Mouse (Mus musculus): ENCODE measurements around the gene Unc5c. TPM values are rescaled to one million over a fixed set of nuclear protein-coding genes. Genes with fewer than 3 reads are reported as not detected.

Unc5c gene
- total and polyA plus RNA-seq, 2 experiments from 2014 or later = 29.2 to 106 TPM

- no peak for DNase-seq (ENCODE audit: low spot score)
Observed at GRCm38 (mm10) chr3:141503331-141503730, 38.3 kb downstream of the Unc5c start.

GRCm38 (mm10) chr3:141509772-141510171, 44.8 kb downstream of the Unc5c start:
- Histone ChIP-seq H3K4me1 (ENCODE audit: insufficient read depth, low read length) (no peaks in the 10 kb centered on the region), H3K27me3 (ENCODE audit: insufficient read depth, low read length) (no peaks in the 10 kb centered on the region), H3K36me3 (ENCODE audit: insufficient read depth, low read length) (no peaks in the 10 kb centered on the region), H3K4me3 (ENCODE audit: low read length) (no peak overlapping the region), H3K27ac (no peak overlapping the region), H3K9ac (replicated peaks; ENCODE audit: low read length) (no peak overlapping the region), H3K9me3 (ENCODE audit: low read length) (no peaks in the 10 kb centered on the region), H3K4me2 (ENCODE audit: low read depth, low read length) (no peak overlapping the region)
- TF ChIP-seq CTCF (IDR thresholded peaks at IDR 0.05; ENCODE audit: low read depth) = no peak
- DNase-seq (ENCODE audit: low spot score) (no peak), ATAC-seq (no peak)
- WGBS = 58% methylated on average over 1 of the region's 1 CpGs

More at GRCm38 (mm10) chr3:141503331-141503730, 38.3 kb downstream of the Unc5c start:
- Histone ChIP-seq H3K27ac (no peak overlapping the region), H3K36me3 (ENCODE audit: insufficient read depth, low read length) (no peaks in the 10 kb centered on the region), H3K4me2 (ENCODE audit: low read depth, low read length) (no peak overlapping the region), H3K27me3 (ENCODE audit: insufficient read depth, low read length) (no peaks in the 10 kb centered on the region), H3K9ac (replicated peaks; ENCODE audit: low read length) (no peak overlapping the region), H3K4me1 (ENCODE audit: insufficient read depth, low read length) (no peaks in the 10 kb centered on the region), H3K4me3 (ENCODE audit: low read length) (no peak overlapping the region), H3K9me3 (ENCODE audit: low read length) (no peaks in the 10 kb centered on the region)
- TF ChIP-seq CTCF (IDR thresholded peaks at IDR 0.05; ENCODE audit: low read depth) = no peak
- 87% methylated on average over 3 of the region's 3 CpGs for WGBS
- no peak for ATAC-seq

GRCm38 (mm10) chr3:141511253-141512038, 46.4 kb downstream of the Unc5c start:
- DNase-seq (ENCODE audit: low spot score) (no peak), ATAC-seq (no peak)
- Histone ChIP-seq H3K27ac (no peak overlapping the region), H3K27me3 (ENCODE audit: insufficient read depth, low read length) (no peaks in the 10 kb centered on the region), H3K4me2 (ENCODE audit: low read depth, low read length) (no peak overlapping the region), H3K36me3 (ENCODE audit: insufficient read depth, low read length) (no peaks in the 10 kb centered on the region), H3K4me3 (ENCODE audit: low read length) (no peak overlapping the region), H3K4me1 (ENCODE audit: insufficient read depth, low read length) (no peaks in the 10 kb centered on the region), H3K9me3 (ENCODE audit: low read length) (no peaks in the 10 kb centered on the region), H3K9ac (replicated peaks; ENCODE audit: low read length) (no peak overlapping the region)
- WGBS = 67% methylated on average over 5 of the region's 5 CpGs
- TF ChIP-seq CTCF (IDR thresholded peaks at IDR 0.05; ENCODE audit: low read depth) = no peak

- DNase-seq (ENCODE audit: low spot score) (no peak), ATAC-seq (no peak)
- Histone ChIP-seq H3K4me3 (ENCODE audit: low read length) (no peak overlapping the region), H3K27me3 (ENCODE audit: insufficient read depth, low read length) (no peaks in the 10 kb centered on the region), H3K36me3 (ENCODE audit: insufficient read depth, low read length) (no peaks in the 10 kb centered on the region), H3K9me3 (ENCODE audit: low read length) (no peaks in the 10 kb centered on the region), H3K27ac (no peak overlapping the region), H3K4me2 (ENCODE audit: low read depth, low read length) (no peak overlapping the region), H3K4me1 (ENCODE audit: insufficient read depth, low read length) (no peaks in the 10 kb centered on the region), H3K9ac (replicated peaks; ENCODE audit: low read length) (no peak overlapping the region)
- no peak for TF ChIP-seq CTCF (IDR thresholded peaks at IDR 0.05; ENCODE audit: low read depth)
Observed at GRCm38 (mm10) chr3:141528751-141529150, 63.7 kb downstream of the Unc5c start.

GRCm38 (mm10) chr3:141529599-141529998, 64.6 kb downstream of the Unc5c start:
- Histone ChIP-seq H3K27ac (no peak overlapping the region), H3K9ac (replicated peaks; ENCODE audit: low read length) (no peak overlapping the region), H3K9me3 (ENCODE audit: low read length) (no peaks in the 10 kb centered on the region), H3K27me3 (ENCODE audit: insufficient read depth, low read length) (no peaks in the 10 kb centered on the region), H3K4me3 (ENCODE audit: low read length) (no peak overlapping the region), H3K4me2 (ENCODE audit: low read depth, low read length) (no peak overlapping the region), H3K36me3 (ENCODE audit: insufficient read depth, low read length) (no peaks in the 10 kb centered on the region), H3K4me1 (ENCODE audit: insufficient read depth, low read length) (no peaks in the 10 kb centered on the region)
- no peak for TF ChIP-seq CTCF (IDR thresholded peaks at IDR 0.05; ENCODE audit: low read depth)
- ATAC-seq (no peak), DNase-seq (ENCODE audit: low spot score) (no peak)

GRCm38 (mm10) chr3:141533861-141534260, 68.8 kb downstream of the Unc5c start:
- Histone ChIP-seq H3K9me3 (ENCODE audit: low read length) (no peaks in the 10 kb centered on the region), H3K27ac (no peak overlapping the region), H3K36me3 (ENCODE audit: insufficient read depth, low read length) (no peaks in the 10 kb centered on the region), H3K4me2 (ENCODE audit: low read depth, low read length) (no peak overlapping the region), H3K4me1 (ENCODE audit: insufficient read depth, low read length) (no peaks in the 10 kb centered on the region), H3K9ac (replicated peaks; ENCODE audit: low read length) (no peak overlapping the region), H3K4me3 (ENCODE audit: low read length) (no peak overlapping the region), H3K27me3 (ENCODE audit: insufficient read depth, low read length) (no peaks in the 10 kb centered on the region)
- TF ChIP-seq CTCF (IDR thresholded peaks at IDR 0.05; ENCODE audit: low read depth) = no peak
- DNase-seq (ENCODE audit: low spot score) (no peak), ATAC-seq (no peak)
- 74% methylated on average over 5 of the region's 5 CpGs for whole genome bisulfite sequencing

GRCm38 (mm10) chr3:141536857-141537256, 71.8 kb downstream of the Unc5c start:
- Histone ChIP-seq H3K27me3 (ENCODE audit: insufficient read depth, low read length) (no peaks in the 10 kb centered on the region), H3K4me2 (ENCODE audit: low read depth, low read length) (no peak overlapping the region), H3K4me3 (ENCODE audit: low read length) (no peak overlapping the region), H3K9ac (replicated peaks; ENCODE audit: low read length) (no peak overlapping the region), H3K9me3 (ENCODE audit: low read length) (no peaks in the 10 kb centered on the region), H3K4me1 (ENCODE audit: insufficient read depth, low read length) (no peaks in the 10 kb centered on the region), H3K27ac (no peak overlapping the region), H3K36me3 (ENCODE audit: insufficient read depth, low read length) (no peaks in the 10 kb centered on the region)
- ATAC-seq (no peak), DNase-seq (ENCODE audit: low spot score) (no peak)
- no peak for TF ChIP-seq CTCF (IDR thresholded peaks at IDR 0.05; ENCODE audit: low read depth)
- WGBS = 67% methylated on average over 5 of the region's 5 CpGs
